Mouse (Mus musculus) 3T3-L1 (cell line): ENCODE data around the gene Srf.

Experiments
- DNase-seq: peaks from one replicate; pipeline ENCODE4 v3.0.0-alpha.2; 2015; ENCODE audit warnings: low read depth, low spot score

The Srf gene

GRCm38 (mm10) chr17:46556584-46556945, 590 bp upstream of the Srf start:
- DNase-seq, result no peak

GRCm38 (mm10) chr17:46554977-46555672, 850 bp downstream of the Srf start:
- DNase-seq, result peak; percentile 27

GRCm38 (mm10) chr17:46554646-46554976, 1.4 kb downstream of the Srf start:
- DNase-seq, result peak; percentile 67

GRCm38 (mm10) chr17:46553926-46554325, 2.0 kb downstream of the Srf start:
- peak; percentile 27 for DNase-seq

GRCm38 (mm10) chr17:46553469-46553868, 2.5 kb downstream of the Srf start:
- DNase-seq, result peak; percentile 9

GRCm38 (mm10) chr17:46552841-46553423, 3.0 kb downstream of the Srf start:
- peak; percentile 99 for DNase-seq

GRCm38 (mm10) chr17:46552151-46552550, 3.8 kb downstream of the Srf start:
- no peak for DNase-seq

- DNase-seq, result peak; percentile 71
Measured at GRCm38 (mm10) chr17:46551369-46551768, 4.6 kb downstream of the Srf start.

GRCm38 (mm10) chr17:46550904-46551303, 5.1 kb downstream of the Srf start:
- no peak for DNase-seq

- no peak for DNase-seq
Measured at GRCm38 (mm10) chr17:46549642-46550041, 6.3 kb downstream of the Srf start.

GRCm38 (mm10) chr17:46549193-46549592, 6.8 kb downstream of the Srf start:
- DNase-seq, result no peak

GRCm38 (mm10) chr17:46548741-46549140, 7.2 kb downstream of the Srf start:
- DNase-seq, result no peak

- no peak for DNase-seq
Measured at GRCm38 (mm10) chr17:46547923-46548322, 8.1 kb downstream of the Srf start.

GRCm38 (mm10) chr17:46546995-46547394, 9.0 kb downstream of the Srf start:
- DNase-seq, result no peak

GRCm38 (mm10) chr17:46546591-46546990, 9.4 kb downstream of the Srf start:
- no peak for DNase-seq

GRCm38 (mm10) chr17:46545813-46546564, 10.0 kb downstream of the Srf start, which contains the start of gene Cul9:
Gene Cul9, minus strand, starts transcription at chr17:46546388.
- DNase-seq, result no peak

GRCm38 (mm10) chr17:46543661-46544060, 12.3 kb downstream of the Srf start:
- DNase-seq, result no peak

GRCm38 (mm10) chr17:46525579-46526307, 30.2 kb downstream of the Srf start:
- DNase-seq, result peak; percentile 70

- DNase-seq, result no peak
Measured at GRCm38 (mm10) chr17:46525065-46525464, 30.9 kb downstream of the Srf start.

GRCm38 (mm10) chr17:46521963-46522668, 33.9 kb downstream of the Srf start:
- DNase-seq, result no peak

- DNase-seq, result no peak
Measured at GRCm38 (mm10) chr17:46521174-46521573, 34.8 kb downstream of the Srf start.
